Mouse (Mus musculus): Measurements from ENCODE around the gene Clic6. TPM values are rescaled to one million over a fixed set of nuclear protein-coding genes. Genes with fewer than 3 reads are reported as not detected.
A peak's percentile ranks its signal among the peaks of the same experiment; 100 is the strongest.

Gene Clic6
- total and polyA plus RNA-seq, 3 experiments: 0.24 to 1.2 TPM; not detected in 1

DNA sequence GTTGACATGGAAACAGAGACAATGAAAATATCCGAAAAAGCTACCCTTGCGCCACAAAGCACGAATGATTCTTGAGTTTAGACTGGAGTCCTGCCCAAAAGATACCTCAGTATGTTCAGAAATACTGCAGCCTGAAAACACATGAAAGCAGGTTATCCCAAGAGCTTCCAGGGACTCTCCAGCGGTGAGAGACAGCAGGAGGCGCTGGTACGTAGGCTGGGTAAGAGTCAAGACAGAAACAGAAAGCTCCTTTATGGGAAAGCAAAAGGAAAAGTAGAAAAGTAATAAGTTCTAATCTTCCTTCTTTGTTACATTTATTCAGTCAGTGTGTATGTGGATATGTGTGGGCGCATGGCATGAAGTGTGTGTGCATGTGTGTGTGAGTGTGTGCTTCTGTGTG is 31.5 kb upstream of the Clic6 start:
- in situ Hi-C loops (cut with MboI; ENCODE audit: low pct_ligation_motif_present, low pct_unique_long_range_greater_than_20kb, low sequenced_read_pairs): no loop called here
- Histone ChIP-seq H3K9me3 (replicated peaks; ENCODE audit: low read length) (no peaks in the 10 kb centered on the region), H3K27ac (ENCODE audit: insufficient read depth, low read depth) (no peak overlapping the region), H3K9ac (ENCODE audit: insufficient read depth, low read depth) (no peak overlapping the region), H3K4me3 (replicated peaks in 1 of 3; ENCODE audit: low read depth in 2 of 3, low read length in 2 of 3, poor library complexity in 1 of 3) (no peak overlapping the region), H3K27me3 (replicated peaks) (no peaks in the 10 kb centered on the region), H3K4me2 (ENCODE audit: insufficient read depth, low read depth, poor library complexity, severe bottlenecking) (no peak overlapping the region), H3K4me1 (ENCODE audit: control insufficient read depth in 1 of 2, insufficient read depth in 2 of 2) (peaks cover 8 to 36% of the 10 kb centered on the region in 2 experiments), H3K79me2 (replicated peaks; ENCODE audit: control insufficient read depth, extremely low read depth, insufficient read depth, poor library complexity, severe bottlenecking) (no peaks in the 10 kb centered on the region), H3K36me3 (replicated peaks in 1 of 2; ENCODE audit: control insufficient read depth in 1 of 2, insufficient read depth in 1 of 2, low read length in 1 of 2) (peaks cover 6 to 53% of the 10 kb centered on the region in 2 experiments)
- DNase-seq (ENCODE audit: extremely low read depth): no peak
- TF ChIP-seq SIN3A (IDR thresholded peaks at IDR 0.05; ENCODE audit: low read length) (no peak), CHD1 (IDR thresholded peaks at IDR 0.05; ENCODE audit: low read depth, low read length) (no peak), SMC3 (IDR thresholded peaks at IDR 0.05; ENCODE audit: low read depth, low read length) (no peak)
- dilution Hi-C loops (cut with MboI; ENCODE audit: extremely low pct_ligation_motif_present, extremely low pct_unique_long_range_greater_than_20kb, low sequenced_read_pairs): no loop called here

DNA sequence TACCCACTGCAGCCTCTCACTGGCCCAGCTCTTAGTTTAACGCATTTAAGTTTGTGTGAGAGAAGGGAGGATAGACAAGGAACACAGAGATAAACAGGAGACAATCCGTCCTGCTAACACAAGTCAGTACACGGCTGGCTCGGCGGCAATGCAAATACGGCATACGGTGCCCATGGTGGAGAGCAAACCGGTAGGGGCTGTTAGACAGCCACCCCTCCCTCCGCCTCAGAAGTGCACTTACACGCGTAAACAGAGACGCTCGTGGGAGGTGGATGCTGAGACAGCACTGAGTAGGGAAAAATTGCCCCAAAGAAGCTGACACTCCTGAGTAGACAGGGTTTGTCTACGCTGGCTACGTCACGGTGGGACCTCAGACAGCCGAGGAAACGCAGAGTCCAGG is 31.0 kb upstream of the Clic6 start:
- H3K27me3 ChIP-seq (replicated peaks): no peaks in the 10 kb centered on the region
- H3K9ac ChIP-seq (ENCODE audit: insufficient read depth, low read depth): no peak overlapping the region
- dilution Hi-C loops (cut with MboI; ENCODE audit: extremely low pct_ligation_motif_present, extremely low pct_unique_long_range_greater_than_20kb, low sequenced_read_pairs) (no loop called here), in situ Hi-C loops (cut with MboI; ENCODE audit: low pct_ligation_motif_present, low pct_unique_long_range_greater_than_20kb, low sequenced_read_pairs) (no loop called here)
- DNase-seq (ENCODE audit: extremely low read depth): no peak
- peaks cover 6 to 48% of the 10 kb centered on the region in 2 experiments for H3K36me3 ChIP-seq (replicated peaks in 1 of 2; ENCODE audit: control insufficient read depth in 1 of 2, insufficient read depth in 1 of 2, low read length in 1 of 2)
- H3K4me1 ChIP-seq (ENCODE audit: control insufficient read depth in 1 of 2, insufficient read depth in 2 of 2): peaks cover 8 to 41% of the 10 kb centered on the region in 2 experiments
- H3K9me3 ChIP-seq (replicated peaks; ENCODE audit: low read length): no peaks in the 10 kb centered on the region
- TF ChIP-seq NELFE (IDR thresholded peaks at IDR 0.05; ENCODE audit: low read depth, low read length) (no peak), MEF2A (IDR thresholded peaks at IDR 0.05; ENCODE audit: borderline replicate concordance, low read depth, low read length) (no peak), USF1 (IDR thresholded peaks at IDR 0.05; ENCODE audit: low read depth, low read length) (no peak), ETS1 (conservative IDR thresholded peaks at IDR 0.05; ENCODE audit: low read depth, low read length) (no peak)
- H3K4me3 ChIP-seq (replicated peaks in 1 of 3; ENCODE audit: low read depth in 2 of 3, low read length in 2 of 3, poor library complexity in 1 of 3): no peak overlapping the region
- no peak overlapping the region for H3K4me2 ChIP-seq (ENCODE audit: insufficient read depth, low read depth, poor library complexity, severe bottlenecking)
- H3K27ac ChIP-seq (ENCODE audit: insufficient read depth, low read depth): no peak overlapping the region
- no peaks in the 10 kb centered on the region for H3K79me2 ChIP-seq (replicated peaks; ENCODE audit: control insufficient read depth, extremely low read depth, insufficient read depth, poor library complexity, severe bottlenecking)

DNA sequence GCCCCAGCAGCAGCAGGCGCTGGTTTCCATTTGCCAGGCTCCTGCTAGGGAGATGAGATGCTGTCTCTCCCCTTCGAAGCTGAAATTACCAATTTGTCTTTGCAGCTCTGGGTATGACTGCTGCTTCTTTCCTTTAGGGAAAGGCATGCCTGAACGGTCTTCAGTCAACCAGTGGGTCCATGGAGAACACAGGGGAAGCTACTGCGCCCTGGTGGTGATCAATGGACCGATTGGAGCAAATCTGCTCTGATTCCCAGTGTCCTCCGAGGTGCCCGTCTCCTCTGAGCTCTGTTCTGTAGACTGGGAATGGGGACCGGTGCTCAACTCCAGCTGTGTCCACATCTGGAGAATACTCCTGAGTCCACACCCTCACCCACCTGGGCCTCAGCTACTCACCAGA is 30.0 kb upstream of the Clic6 start:
- in situ Hi-C loops (cut with MboI; ENCODE audit: low pct_ligation_motif_present, low pct_unique_long_range_greater_than_20kb, low sequenced_read_pairs): loop anchor here (5.0 kb wide), 1 partner anchor 128 kb away; no protein-coding TSS in a partner anchor
- Histone ChIP-seq H3K79me2 (replicated peaks; ENCODE audit: control insufficient read depth, extremely low read depth, insufficient read depth, poor library complexity, severe bottlenecking) (no peaks in the 10 kb centered on the region), H3K4me1 (ENCODE audit: control insufficient read depth in 1 of 2, insufficient read depth in 2 of 2) (peaks cover 8 to 51% of the 10 kb centered on the region in 2 experiments), H3K27ac (ENCODE audit: insufficient read depth, low read depth) (no peak overlapping the region), H3K9me3 (replicated peaks; ENCODE audit: low read length) (no peaks in the 10 kb centered on the region), H3K9ac (ENCODE audit: insufficient read depth, low read depth) (no peak overlapping the region), H3K4me3 (replicated peaks in 1 of 3; ENCODE audit: low read depth in 2 of 3, low read length in 2 of 3, poor library complexity in 1 of 3) (no peak overlapping the region), H3K27me3 (replicated peaks) (no peaks in the 10 kb centered on the region), H3K4me2 (ENCODE audit: insufficient read depth, low read depth, poor library complexity, severe bottlenecking) (no peak overlapping the region), H3K36me3 (replicated peaks in 1 of 2; ENCODE audit: control insufficient read depth in 1 of 2, insufficient read depth in 1 of 2, low read length in 1 of 2) (peaks cover 6 to 38% of the 10 kb centered on the region in 2 experiments)
- TF ChIP-seq CTCF (conservative IDR thresholded peaks at IDR 0.05 in 1 of 2, IDR thresholded peaks at IDR 0.05 in 1 of 2; ENCODE audit: low read depth in 2 of 2, low read length in 2 of 2) (peak in 1 of 2 experiments; percentile 58; a peak in 2 of 4 replicates), BHLHE40 (IDR thresholded peaks at IDR 0.05; ENCODE audit: low read depth, low read length) (no peak), UBTF (IDR thresholded peaks at IDR 0.05; ENCODE audit: low read depth, low read length) (no peak), RAD21 (IDR thresholded peaks at IDR 0.05; ENCODE audit: low read depth, low read length) (peak; percentile 35), USF1 (IDR thresholded peaks at IDR 0.05; ENCODE audit: low read depth, low read length) (no peak), NRF1 (IDR thresholded peaks at IDR 0.05; ENCODE audit: low read depth, low read length) (no peak), SMC3 (IDR thresholded peaks at IDR 0.05; ENCODE audit: low read depth, low read length) (peak; percentile 53), ETS1 (conservative IDR thresholded peaks at IDR 0.05; ENCODE audit: low read depth, low read length) (no peak), GABPA (IDR thresholded peaks at IDR 0.05; ENCODE audit: insufficient replicate concordance, low read depth, low read length) (no peak), IRF4 (IDR thresholded peaks at IDR 0.05; ENCODE audit: low read depth, low read length) (no peak), USF2 (conservative IDR thresholded peaks at IDR 0.05; ENCODE audit: low read depth, low read length) (no peak), ZNF384 (IDR thresholded peaks at IDR 0.05; ENCODE audit: low read depth, low read length) (no peak), KAT2A (IDR thresholded peaks at IDR 0.05; ENCODE audit: insufficient replicate concordance, low read length) (no peak), HCFC1 (IDR thresholded peaks at IDR 0.05; ENCODE audit: low read depth, low read length) (no peak), ZC3H11A (IDR thresholded peaks at IDR 0.05; ENCODE audit: low read depth, low read length) (no peak)
- no peak for DNase-seq (ENCODE audit: extremely low read depth)
- dilution Hi-C loops (cut with MboI; ENCODE audit: extremely low pct_ligation_motif_present, extremely low pct_unique_long_range_greater_than_20kb, low sequenced_read_pairs): no loop called here
